Mouse (Mus musculus) lung, embryonic 14.5 days (tissue): ENCODE data around the gene Kcnk2. TPM values are rescaled to one million over a fixed set of nuclear protein-coding genes. Genes with fewer than 3 reads are reported as not detected.

Experiments
- ATAC-seq: fragments of 200-750 bp; cut with Nextera tagmentation; 2 replicates; pipeline ENCODE4 v1.8.0; 2017; ENCODE audit warnings: mild to moderate bottlenecking, moderate TSS enrichment, moderate library complexity; ENCODE audit not compliant: insufficient read depth
- DNase-seq: peaks from one replicate; pipeline ENCODE4 v3.0.0-alpha.2; 2015
- H3K27ac ChIP-seq: fragments of 300-500 bp; sonication (generic); 2 replicates; pipeline ENCODE4 v1.5.1; 2014; ENCODE audit warnings: low read depth, mild to moderate bottlenecking, moderate library complexity
- H3K27me3 ChIP-seq: fragments of 300-500 bp; sonication (generic); 2 replicates; pipeline ENCODE4 v1.6.1; 2014; ENCODE audit warnings: low read length, control low read depth; ENCODE audit not compliant: insufficient read depth
- H3K36me3 ChIP-seq: fragments of 300-500 bp; sonication (generic); 2 replicates; pipeline ENCODE4 v1.6.1; 2014; ENCODE audit warnings: control low read depth; ENCODE audit not compliant: insufficient read depth
- H3K4me1 ChIP-seq: fragments of 300-500 bp; sonication (generic); 2 replicates; pipeline ENCODE4 v1.6.1; 2014; ENCODE audit warnings: antibody characterized with exemption, control low read depth; ENCODE audit not compliant: insufficient read depth
- H3K4me2 ChIP-seq: fragments of 300-500 bp; sonication (generic); 2 replicates; pipeline ENCODE4 v1.6.1; 2014; ENCODE audit warnings: mild to moderate bottlenecking
- H3K4me3 ChIP-seq: fragments of 300-500 bp; sonication (generic); 2 replicates; pipeline ENCODE4 v1.5.1; 2014; ENCODE audit warnings: low read depth, low read length
- H3K9ac ChIP-seq: fragments of 300-500 bp; sonication (generic); 2 replicates; pipeline ENCODE4 v1.6.1; 2014
- H3K9me3 ChIP-seq: fragments of 300-500 bp; sonication (generic); 2 replicates; pipeline ENCODE4 v1.6.1; 2016; ENCODE audit warnings: low read depth, low read length, control low read depth
- CTCF ChIP-seq: IDR thresholded peaks from 2 replicates; pipeline ENCODE4 v1.5.1; 2016; ENCODE audit warnings: antibody characterized with exemption, low read depth
- WGBS: fragments of 180-500 bp; shearing (Covaris S2); extraction: QIAGEN DNeasy Blood & Tissue Kit; methylation state at CpG from one replicate; pipeline ENCODE4 v1.1.7; 2014; 5-methylcytosine and 5-hydroxymethylcytosine counted together
- polyA plus RNA-seq: library from polyadenylated mRNA; unstranded; fragments of >200 nt; fragmentation: Nextera tagmentation; extraction: Ambion mirVana; gene quantifications from 2 replicates; pipeline ENCODE4 v1.2.1, GENCODE M21; 2014

Gene Kcnk2
- polyA plus RNA-seq, 1 experiment from 2014 or later = 8.9 TPM

- no peaks in the 10 kb centered on the region for H3K27me3 ChIP-seq
- no peaks in the 10 kb centered on the region for H3K9me3 ChIP-seq
- WGBS = 76% methylated on average over 4 of the region's 4 CpGs
- TF ChIP-seq CTCF = no peak
- H3K4me3 ChIP-seq = no peak overlapping the region
- no peaks in the 10 kb centered on the region for H3K4me1 ChIP-seq
- no peak overlapping the region for H3K27ac ChIP-seq
- no peak overlapping the region for H3K9ac ChIP-seq
- no peak overlapping the region for H3K4me2 ChIP-seq
- ATAC-seq (no peak), DNase-seq (no peak)
- H3K36me3 ChIP-seq = no peaks in the 10 kb centered on the region
Observed at GRCm38 (mm10) chr1:189195758-189196157, 206.3 kb downstream of the Kcnk2 start.

- Histone ChIP-seq H3K27me3 (no peaks in the 10 kb centered on the region), H3K27ac (no peak overlapping the region), H3K4me1 (no peaks in the 10 kb centered on the region), H3K4me3 (no peak overlapping the region), H3K36me3 (no peaks in the 10 kb centered on the region), H3K9ac (no peak overlapping the region), H3K9me3 (no peaks in the 10 kb centered on the region), H3K4me2 (no peak overlapping the region)
- DNase-seq (no peak), ATAC-seq (no peak)
- WGBS = 78% methylated on average over 12 of the region's 12 CpGs
- no peak for TF ChIP-seq CTCF
Observed at GRCm38 (mm10) chr1:189187737-189188390, 214.2 kb downstream of the Kcnk2 start.

DNA sequence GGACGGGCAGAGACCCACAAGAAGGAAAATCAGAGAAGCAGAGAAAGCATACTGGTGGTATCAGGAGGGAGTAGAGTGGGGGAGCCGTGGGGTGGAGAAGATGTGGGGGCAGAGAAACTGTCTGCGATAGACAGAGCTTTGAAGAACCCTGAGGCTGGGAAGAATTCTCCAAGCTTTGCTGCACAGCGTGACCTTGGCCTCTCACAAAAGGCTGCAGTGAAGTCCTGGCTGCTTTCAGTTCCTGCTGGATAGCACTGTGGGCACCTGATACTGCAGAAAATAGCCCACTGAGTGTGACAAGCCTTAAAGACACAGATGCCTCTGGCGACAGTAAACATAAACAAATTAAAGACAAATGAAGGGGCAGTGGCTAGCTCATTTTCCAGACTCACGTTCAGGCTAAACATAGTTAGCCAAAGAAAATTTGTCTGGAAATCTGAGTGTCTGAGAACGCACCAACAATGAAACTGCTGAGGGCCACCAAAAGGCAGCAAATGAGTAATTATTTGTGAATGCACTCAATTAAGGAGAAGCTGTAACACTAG is 216.8 kb downstream of the Kcnk2 start:
- DNase-seq = peak; percentile 39
- no peaks in the 10 kb centered on the region for H3K36me3 ChIP-seq
- H3K27me3 ChIP-seq = no peaks in the 10 kb centered on the region
- H3K4me3 ChIP-seq = no peak overlapping the region
- H3K27ac ChIP-seq = no peak overlapping the region
- H3K9ac ChIP-seq = no peak overlapping the region
- no peak overlapping the region for H3K4me2 ChIP-seq
- WGBS = 38% methylated on average over 7 of the region's 7 CpGs
- TF ChIP-seq CTCF = no peak
- H3K4me1 ChIP-seq = no peaks in the 10 kb centered on the region
- H3K9me3 ChIP-seq = no peaks in the 10 kb centered on the region
- no peak for ATAC-seq

- 0 out of 2 replicates have a peak, but pooled peaks cover 3% of the 10 kb centered on the region for H3K4me1 ChIP-seq
- no peak overlapping the region for H3K9ac ChIP-seq
- no peak for TF ChIP-seq CTCF
- WGBS = 67% methylated on average over 1 of the region's 1 CpGs
- peak; percentile 52 for DNase-seq
- H3K27ac ChIP-seq = no peak overlapping the region
- H3K9me3 ChIP-seq = no peaks in the 10 kb centered on the region
- no peak overlapping the region for H3K4me3 ChIP-seq
- no peaks in the 10 kb centered on the region for H3K27me3 ChIP-seq
- H3K36me3 ChIP-seq = no peaks in the 10 kb centered on the region
- ATAC-seq = no peak
- no peak overlapping the region for H3K4me2 ChIP-seq
Observed at GRCm38 (mm10) chr1:189177746-189178145, 224.3 kb downstream of the Kcnk2 start.

DNA sequence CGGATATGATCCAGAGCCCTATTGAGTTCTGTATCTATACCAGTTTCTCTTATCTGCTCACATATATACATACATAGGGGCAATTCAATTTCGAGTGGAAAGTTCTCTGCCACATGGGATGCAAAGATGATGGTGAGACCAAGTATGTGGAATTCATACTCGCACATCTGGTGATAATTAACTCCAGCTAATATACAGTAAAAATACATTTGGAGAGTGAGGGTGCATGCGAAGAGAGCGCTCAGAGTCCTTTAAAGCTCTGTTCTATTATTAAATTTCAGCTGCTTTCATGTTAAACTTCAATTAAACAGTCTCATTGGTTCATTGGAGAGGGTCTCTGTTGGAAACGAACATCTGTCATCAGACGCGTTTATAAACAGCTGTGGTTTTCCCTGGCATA is 228.6 kb downstream of the Kcnk2 start:
- 55% methylated on average over 8 of the region's 8 CpGs for WGBS
- Histone ChIP-seq H3K9me3 (no peaks in the 10 kb centered on the region), H3K9ac (no peak overlapping the region), H3K4me2 (no peak overlapping the region), H3K4me3 (no peak overlapping the region), H3K4me1 (0 out of 2 replicates have a peak, but pooled peaks cover 3% of the 10 kb centered on the region), H3K27me3 (no peaks in the 10 kb centered on the region), H3K27ac (no peak overlapping the region), H3K36me3 (no peaks in the 10 kb centered on the region)
- no peak for TF ChIP-seq CTCF
- no peak for ATAC-seq
- DNase-seq = peak; percentile 37

DNA sequence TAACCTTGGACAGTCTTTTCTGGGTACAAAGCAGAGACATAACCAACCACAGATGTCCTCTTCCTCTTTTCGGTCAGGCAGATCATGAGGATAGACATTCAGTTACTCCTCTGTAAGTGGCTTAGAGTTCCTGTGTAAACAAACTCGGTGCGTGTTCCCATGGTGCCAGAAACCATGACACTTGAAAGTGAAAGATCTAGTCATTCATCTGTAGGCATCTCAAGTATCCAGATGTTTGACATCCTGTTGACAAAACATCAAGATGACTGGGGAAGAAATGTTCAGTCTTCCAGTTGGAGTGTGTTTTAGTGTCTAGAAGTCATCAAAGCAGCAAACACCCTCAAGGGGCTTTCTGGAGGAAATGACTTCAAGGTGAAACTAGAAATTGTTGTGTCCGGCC is 230.9 kb downstream of the Kcnk2 start:
- Histone ChIP-seq H3K27ac (no peak overlapping the region), H3K4me1 (no peaks in the 10 kb centered on the region), H3K4me2 (no peak overlapping the region), H3K9me3 (no peaks in the 10 kb centered on the region), H3K9ac (no peak overlapping the region), H3K4me3 (no peak overlapping the region), H3K27me3 (no peaks in the 10 kb centered on the region), H3K36me3 (no peaks in the 10 kb centered on the region)
- peak; percentile 56 for DNase-seq
- TF ChIP-seq CTCF = no peak
- peak; percentile 60; the same call in 1 of the 2 replicates for ATAC-seq
- WGBS = 21% methylated on average over 4 of the region's 4 CpGs

DNA sequence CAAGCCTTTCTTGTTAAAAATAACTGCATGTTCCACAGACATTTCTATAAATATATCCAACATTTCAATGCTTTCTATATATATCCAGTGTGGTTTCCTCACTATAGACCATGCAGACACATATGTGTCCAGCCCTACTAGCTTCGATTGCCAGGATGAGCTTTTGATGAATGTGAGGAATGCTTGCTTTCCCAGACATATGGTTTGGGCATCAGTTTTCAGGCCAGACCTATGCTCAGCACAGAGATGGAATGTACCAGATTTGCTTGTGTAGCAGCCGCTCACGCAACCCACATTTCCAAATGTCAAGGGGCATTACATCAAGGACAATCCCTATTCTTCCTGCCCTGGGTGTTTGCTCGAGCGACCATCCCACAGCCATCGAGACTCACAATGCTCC is 236.3 kb downstream of the Kcnk2 start:
- H3K4me3 ChIP-seq = no peak overlapping the region
- H3K4me1 ChIP-seq = 0 out of 2 replicates have a peak, but pooled peaks cover 2% of the 10 kb centered on the region
- no peak for TF ChIP-seq CTCF
- H3K9ac ChIP-seq = no peak overlapping the region
- WGBS = 79% methylated on average over 6 of the region's 6 CpGs
- ATAC-seq (no peak), DNase-seq (peak; percentile 6)
- no peaks in the 10 kb centered on the region for H3K9me3 ChIP-seq
- H3K4me2 ChIP-seq = no peak overlapping the region
- no peak overlapping the region for H3K27ac ChIP-seq
- H3K27me3 ChIP-seq = no peaks in the 10 kb centered on the region
- H3K36me3 ChIP-seq = no peaks in the 10 kb centered on the region
